Mouse (Mus musculus) adipocyte (in vitro differentiated cells): ENCODE measurements around the gene Hnrnpr.

Source experiments
- DNase-seq: peaks from one replicate; pipeline ENCODE4 v3.0.0-alpha.2; 2016; ENCODE audit warnings: low spot score

Hnrnpr gene

DNA sequence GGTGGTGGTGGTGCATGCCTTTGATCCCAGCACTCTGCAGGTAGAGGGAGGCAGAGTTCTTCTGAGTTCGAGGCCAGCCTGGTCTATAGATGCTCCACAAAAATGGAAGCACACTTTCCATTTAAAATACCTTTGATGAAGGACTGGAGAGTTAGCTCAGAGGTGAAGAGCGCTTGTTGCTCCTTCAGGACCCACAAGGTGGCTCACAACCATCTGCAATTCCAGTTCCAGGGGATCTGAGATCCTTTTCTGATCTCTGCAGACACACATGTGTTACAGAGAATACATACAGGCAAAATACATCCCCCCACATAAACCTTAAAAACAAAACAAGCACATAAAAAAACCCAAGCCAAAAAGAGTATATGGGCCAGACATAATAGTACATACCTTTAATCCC lies 2.4 kb upstream of the Hnrnpr start:
- DNase-seq: no peak

- peak; percentile 62 for DNase-seq
Observed at GRCm38 (mm10) chr4:136309780-136310179, 962 bp upstream of the Hnrnpr start.

DNA sequence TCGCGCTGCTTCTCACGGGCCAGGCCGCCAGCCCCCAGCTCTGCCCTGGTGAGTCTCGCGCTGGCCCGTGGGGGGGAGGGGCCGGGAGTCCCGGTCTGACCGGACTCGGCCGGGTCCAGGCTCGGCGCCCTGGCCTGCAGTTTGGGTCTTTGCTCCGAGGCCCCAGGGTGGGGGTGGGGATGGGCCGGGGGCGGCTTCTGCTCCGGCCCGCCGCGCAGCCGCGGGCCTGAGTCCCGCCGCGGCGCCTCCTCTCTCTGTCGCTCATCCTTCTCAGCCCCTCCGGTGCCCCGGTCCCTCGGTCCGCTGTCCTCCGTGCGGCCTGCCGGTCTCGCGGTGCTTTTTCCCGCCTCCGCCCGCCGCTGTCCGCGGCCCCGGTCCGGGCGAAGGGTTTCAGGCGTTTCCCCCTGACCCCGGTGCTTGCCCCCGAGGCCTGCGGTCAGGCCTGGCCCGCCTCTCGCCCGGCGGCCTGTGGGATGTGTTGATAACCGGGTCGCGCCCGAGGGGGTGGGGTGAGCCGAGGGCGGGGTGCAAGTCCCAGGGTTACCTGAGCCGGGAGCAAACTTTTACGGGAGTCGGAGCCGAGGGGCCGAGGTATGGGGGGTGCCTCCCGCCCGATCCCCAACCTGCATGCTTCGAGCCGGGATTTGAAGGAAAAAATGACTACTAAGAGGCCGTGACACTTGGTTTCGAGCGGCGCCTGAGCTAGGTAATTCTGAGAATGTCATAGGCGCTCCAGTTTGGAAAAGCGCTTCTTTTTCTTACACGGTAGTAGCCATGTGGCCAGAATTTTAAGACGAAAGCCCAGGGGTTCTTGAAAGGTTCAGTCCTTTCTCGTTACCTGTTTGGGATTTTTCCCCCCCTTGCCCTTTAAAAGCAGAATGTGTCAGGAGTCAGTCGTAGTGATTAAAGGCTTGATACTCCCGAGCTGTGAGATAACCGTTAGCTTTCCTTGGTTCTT lies 579 bp downstream of the Hnrnpr start:
- no peak for DNase-seq

DNA sequence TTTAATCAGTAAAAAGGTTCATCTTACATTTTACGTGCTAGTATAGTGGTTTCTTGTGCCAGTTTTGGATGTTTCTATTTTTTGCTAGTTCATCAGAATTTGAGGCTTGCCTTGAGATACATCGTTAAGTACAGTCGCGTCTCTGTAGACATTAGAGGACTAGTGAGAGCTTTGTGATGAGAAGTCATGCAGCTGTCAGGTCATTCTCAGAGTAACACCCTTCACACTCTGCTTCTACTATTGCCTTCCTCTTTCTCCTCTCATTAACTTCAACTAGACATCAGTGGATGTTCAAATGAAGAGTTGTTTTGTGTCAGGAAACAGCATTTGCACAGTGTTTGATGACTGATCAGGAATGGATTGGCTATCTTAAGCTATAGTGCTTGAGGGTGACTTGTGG lies 1.9 kb downstream of the Hnrnpr start:
- no peak for DNase-seq

DNA sequence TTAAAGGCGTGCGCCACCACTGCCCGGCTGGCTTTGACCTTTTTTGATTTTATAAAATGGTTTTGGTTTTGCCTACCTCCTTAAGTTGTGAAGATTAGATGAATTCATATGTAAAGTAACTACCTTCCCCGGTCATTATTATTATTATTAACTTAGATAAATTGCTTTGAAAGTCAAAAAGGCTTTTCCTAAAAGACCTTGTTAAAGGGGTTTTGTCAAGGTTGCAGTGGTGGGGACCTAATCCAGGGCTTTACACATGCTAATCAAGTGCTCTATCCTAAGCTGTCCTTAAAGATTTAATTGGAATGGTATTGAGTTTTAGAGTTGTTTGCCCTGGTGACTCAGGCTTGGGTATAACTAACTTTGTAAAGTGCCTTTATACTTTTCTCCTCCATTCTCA lies 6.9 kb downstream of the Hnrnpr start:
- DNase-seq: no peak

- peak; percentile 58 for DNase-seq
Observed at GRCm38 (mm10) chr4:136320016-136320415, 9.3 kb downstream of the Hnrnpr start.

DNA sequence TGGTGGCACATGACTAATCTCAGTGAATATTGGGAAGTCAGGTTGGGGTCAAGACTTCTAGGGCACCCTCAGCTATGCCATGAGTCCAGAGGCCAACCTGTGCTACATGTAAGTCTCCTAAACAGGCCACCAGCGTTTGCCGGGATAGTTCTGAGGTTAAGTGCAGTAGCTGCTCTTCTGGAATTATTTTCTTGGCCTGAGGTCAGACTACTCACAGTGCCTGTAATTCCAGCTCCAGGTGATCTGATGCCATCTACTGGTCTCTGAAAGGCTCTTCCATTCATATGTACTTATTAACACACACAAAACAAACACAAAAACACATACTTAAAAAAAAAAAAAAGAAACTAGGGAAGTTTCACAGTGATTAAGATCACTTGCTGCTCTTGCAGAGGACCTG lies 13.5 kb downstream of the Hnrnpr start:
- peak; percentile 81 for DNase-seq

DNA sequence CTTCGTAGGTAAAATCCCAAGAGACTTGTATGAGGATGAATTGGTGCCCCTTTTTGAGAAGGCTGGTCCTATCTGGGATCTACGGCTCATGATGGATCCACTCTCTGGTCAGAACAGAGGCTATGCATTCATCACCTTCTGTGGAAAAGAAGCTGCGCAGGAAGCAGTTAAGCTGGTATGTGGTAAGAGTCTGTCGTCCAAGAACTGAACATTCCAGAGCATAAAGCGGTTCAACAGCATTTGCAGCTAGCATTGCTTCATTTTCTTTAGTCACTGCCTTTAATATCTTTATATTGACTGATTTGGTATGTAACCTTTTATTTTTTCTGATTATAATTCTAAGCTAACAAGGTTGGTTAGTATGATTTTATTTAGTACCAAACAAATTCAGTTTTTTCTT lies 16.5 kb downstream of the Hnrnpr start:
- no peak for DNase-seq

DNA sequence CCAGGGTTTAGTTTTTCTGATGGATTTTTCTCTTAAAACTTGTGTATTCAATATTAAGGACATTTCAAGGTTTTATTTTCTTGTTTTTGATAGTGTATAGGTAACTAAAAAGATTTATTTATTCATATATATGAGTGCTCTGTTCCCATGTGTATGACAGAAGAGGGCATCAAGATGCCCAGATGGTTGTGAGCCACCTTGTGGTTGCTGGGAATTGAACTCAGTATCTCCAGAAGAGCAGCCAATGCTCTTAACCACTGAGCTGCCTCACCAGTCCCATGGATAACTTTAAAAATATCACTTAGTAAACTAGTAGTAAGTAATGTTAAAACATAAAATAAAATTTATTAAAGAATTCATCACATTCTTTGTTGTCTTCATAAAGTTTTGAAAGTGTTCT lies 17.4 kb downstream of the Hnrnpr start:
- DNase-seq: no peak

DNA sequence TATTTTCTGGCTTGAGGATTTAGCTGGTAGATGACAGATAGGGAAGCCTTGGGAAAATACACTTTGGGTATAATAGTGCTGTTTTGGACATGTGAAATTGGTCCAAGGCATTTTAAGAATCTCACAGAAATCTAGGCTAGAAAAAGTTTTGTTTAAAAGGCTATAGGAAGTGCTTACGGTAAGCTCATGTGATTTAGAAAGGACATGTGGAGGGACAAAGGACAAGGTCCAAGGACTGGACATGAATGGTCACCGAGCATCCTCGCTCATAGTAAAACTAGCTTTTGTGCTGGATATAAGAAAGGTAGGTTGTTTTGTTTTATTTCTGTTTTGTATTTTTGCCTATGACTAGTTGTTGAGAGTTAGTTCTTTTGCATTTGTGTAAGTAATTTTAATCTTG lies 21.0 kb downstream of the Hnrnpr start:
- DNase-seq: no peak

- DNase-seq: no peak
Observed at GRCm38 (mm10) chr4:136333191-136333590, 22.4 kb downstream of the Hnrnpr start.

DNA sequence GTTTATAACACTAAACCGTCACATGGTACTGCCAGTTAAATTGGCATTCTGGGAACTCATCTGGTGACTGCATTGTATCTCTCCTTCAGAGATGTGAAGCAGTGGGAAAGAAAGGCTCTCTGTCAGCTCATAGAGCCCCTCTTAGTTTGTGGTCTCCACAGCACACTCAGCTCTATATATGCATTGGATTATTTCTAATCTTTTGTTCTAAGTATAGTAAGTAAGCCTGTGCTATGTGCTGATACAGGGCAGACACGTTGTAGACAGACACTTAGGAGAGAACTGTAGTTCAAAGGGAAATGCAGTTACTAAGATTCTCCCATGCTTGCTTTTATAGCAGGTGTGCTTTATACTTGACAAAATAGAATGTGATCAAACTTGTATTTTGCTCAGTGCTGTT lies 24.3 kb downstream of the Hnrnpr start:
- no peak for DNase-seq

DNA sequence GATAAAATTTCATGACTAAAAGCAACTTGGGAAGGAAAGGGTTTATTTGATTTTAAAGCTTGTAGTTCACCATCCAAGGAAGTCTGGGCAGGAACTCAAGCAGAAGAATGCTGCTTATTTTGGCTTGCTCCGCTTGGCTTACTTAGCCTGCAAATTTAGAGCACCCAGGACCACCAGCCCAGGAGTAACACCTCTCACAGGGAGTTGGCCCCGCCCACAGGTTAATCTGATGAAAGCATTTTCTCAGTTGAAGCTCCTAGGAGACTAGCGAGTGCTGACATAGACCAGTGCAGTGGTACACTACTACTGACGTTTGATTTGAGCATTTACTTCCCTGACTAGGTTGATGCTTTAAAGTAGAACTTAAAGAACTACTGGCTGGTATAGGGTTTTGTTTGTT lies 26.4 kb downstream of the Hnrnpr start:
- DNase-seq: no peak

DNA sequence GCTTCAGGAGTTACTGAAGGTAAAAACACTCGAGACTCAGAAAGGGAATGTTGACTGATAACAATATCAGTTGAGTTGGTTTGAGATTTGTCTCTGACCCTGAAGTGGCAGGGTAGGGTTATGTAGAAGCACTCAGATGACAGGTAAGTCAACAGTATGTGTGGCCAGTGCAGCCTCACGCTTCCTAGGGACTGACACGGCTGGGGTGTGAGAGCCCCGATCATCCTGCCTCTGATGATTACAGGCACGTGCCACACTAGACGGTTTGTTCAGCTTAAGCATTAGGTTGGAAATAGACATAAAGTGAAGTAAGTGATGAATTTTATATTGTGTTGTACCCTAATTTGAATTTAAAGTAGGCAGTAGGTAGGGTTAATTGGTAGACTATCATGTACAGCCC lies 38.9 kb downstream of the Hnrnpr start:
- no peak for DNase-seq

GRCm38 (mm10) chr4:136357026-136357425 lies 46.3 kb downstream of the Hnrnpr start:
- no peak for DNase-seq

GRCm38 (mm10) chr4:136357429-136357828 lies 46.7 kb downstream of the Hnrnpr start:
- DNase-seq: no peak

DNA sequence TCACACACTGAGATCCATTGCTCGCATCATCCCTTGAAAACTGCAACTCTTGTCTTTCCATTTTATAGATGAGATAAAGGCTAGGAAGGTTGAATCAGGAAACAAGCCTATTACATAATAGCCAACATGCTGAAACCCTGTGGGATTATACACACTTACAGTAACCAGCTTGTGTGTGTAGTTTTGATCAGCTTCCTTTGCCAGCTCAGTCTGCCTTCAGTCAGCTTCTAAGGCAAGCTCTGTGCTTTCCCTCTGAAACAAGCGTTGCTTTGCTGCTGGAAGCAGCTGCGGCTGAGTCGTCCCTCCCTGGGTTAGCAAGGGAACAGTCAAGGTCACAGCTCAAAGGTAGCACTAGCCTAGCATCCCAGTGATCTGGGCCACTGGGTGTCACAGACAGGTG lies 57.1 kb downstream of the Hnrnpr start:
- no peak for DNase-seq

DNA sequence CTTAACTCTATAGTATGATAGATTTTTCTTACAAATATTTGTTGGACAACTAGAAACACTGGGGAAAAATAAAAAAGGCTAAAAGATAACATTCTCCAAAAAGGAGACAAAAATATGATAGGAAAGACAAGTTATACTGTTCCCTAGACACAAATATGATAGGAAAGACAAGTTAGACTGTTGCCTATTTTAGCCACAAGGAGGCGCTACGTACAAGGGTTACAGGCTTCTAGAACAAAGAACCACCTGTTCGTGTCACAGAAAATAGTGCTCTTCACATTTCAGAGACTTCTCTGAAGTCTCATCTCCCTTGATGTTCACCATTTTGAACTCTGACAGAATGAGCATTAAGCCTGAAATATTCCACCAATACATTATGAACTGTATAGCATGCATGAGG lies 59.0 kb downstream of the Hnrnpr start:
- peak; percentile 81 for DNase-seq

DNA sequence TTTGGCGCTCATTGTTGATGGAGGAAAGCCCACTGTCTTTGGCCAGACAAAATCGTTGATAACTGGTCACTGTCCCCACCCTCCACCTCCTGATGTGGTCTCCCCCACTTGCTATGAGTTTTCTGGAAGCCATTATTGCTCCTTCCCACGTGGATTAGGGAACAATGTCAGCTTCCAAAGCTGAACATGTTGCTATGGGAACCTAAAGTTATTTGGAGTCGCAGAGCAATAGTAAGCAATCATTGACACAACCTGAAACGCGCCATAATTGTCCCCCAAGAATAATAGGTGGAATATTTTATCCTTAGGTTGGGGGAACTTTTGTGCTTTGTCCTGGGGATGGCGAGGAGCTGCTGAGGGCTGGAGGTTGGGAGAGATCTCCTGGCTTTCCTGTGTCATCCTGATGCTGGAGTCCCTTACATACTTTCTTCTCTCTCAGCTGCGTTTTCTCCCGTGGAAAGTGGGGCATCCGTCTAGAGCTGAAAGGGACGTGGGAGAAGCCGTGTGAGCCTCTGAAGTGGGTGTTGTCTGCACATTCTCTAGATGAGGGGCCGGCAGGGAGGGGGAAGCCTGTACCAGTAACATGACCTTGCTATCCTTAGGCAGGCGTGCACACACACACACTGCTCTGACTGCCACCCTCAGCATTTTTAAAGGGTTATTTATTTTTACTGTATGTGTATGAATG lies 62.9 kb downstream of the Hnrnpr start:
- DNase-seq: no peak

- peak; percentile 45 for DNase-seq
Observed at GRCm38 (mm10) chr4:136377001-136377400, 66.3 kb downstream of the Hnrnpr start.

DNA sequence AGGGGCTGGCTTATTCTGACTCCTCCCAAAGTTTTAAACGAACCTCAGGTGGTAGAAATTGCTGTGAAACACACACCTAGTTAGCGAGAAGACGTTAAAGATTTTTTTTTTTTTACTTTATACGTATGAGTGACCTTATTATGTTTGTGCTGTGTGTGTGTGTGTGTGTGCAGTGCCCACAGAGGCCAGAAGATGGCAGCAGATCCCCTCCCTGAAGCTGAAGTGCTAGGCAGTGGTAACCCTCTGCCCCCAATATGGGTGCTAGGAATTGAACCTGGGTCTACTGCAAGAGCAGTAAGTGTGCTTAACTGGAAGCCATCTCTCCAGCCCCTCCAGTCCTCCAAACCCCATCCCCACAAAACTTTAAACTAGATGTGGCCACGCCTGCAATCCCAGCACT lies 72.3 kb downstream of the Hnrnpr start:
- no peak for DNase-seq

GRCm38 (mm10) chr4:136383839-136384238 lies 73.1 kb downstream of the Hnrnpr start:
- peak; percentile 71 for DNase-seq

DNA sequence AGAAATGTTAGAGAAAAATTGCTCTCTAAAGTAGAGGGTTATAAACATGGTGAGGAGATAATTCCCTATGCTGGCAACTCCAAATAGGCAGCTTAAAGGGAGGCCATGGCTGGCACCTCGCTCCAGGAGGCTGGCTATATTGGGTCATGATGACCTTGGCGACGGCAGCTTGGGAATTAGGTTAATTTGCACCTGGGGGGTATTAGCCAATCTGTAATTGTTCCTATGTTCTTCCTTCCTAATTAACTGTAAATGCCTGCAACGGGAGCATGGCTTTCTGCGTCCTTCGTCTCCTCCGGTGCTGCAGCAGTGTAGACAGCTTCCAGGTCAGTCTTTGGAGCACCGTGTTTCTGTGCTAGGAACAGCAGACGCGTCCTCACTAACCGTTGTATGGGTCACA lies 76.5 kb downstream of the Hnrnpr start:
- no peak for DNase-seq
